ENCODE assay signal across 11 mouse cellular contexts in the genomic region with DNA sequence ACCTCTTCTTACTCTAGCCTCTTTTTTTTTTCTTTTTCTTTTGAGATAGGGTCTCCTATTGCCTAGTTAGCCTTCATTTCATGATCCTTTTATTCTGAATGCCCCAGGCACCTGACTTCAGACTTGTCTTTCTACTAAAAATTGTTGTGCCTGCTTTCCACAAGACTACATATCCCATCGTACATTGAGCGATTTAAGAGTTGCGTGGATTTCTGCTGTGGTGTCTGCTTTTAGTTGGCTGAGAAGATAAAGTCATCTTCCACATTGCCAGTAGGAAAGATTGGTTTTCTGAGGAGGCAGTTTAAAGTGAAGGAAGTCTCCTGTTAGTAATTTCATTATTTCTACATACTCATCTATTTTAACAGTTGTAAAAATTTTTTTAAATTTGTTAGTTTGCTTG. TPM values are rescaled to one million over a fixed set of nuclear protein-coding genes. Genes with fewer than 3 reads are reported as not detected.
DNase-seq lines count a peak whose midpoint lies in the region; ATAC-seq and TF ChIP-seq lines count a peak whose summit lies in the region.
"Had no signal": no experiment of that assay in that cellular context is flagged by ENCODE, and none has a peak within 500 bp of the region (broad histone marks: within the 10 kb centered on the region; RNA-seq: fewer than 3 reads in every experiment).

No protein-coding gene starts in this region.

- no peak for TF ChIP-seq EP300 in liver, embryonic 14.5 days (IDR thresholded peaks at IDR 0.05; ENCODE audit: low read depth)

- no peaks in the 10 kb centered on the region for H3K27me3 ChIP-seq in erythroblast, embryonic 14.5 days (ENCODE audit: control insufficient read depth)
- H3K27me3 ChIP-seq in neural tube, embryonic 11.5 days (ENCODE audit: control insufficient read depth, insufficient read depth, low read length): no peaks in the 10 kb centered on the region
- H3K27me3 ChIP-seq in liver, embryonic 14.5 days (ENCODE audit: control insufficient read depth, insufficient read depth, low read length): no peaks in the 10 kb centered on the region

- H3K4me1 ChIP-seq in erythroblast, embryonic 14.5 days (ENCODE audit: control insufficient read depth): peaks cover 36% of the 10 kb centered on the region
- peaks cover 21% of the 10 kb centered on the region for H3K4me1 ChIP-seq in neural tube, embryonic 11.5 days (ENCODE audit: control insufficient read depth, insufficient read depth, low read length)
- H3K4me1 ChIP-seq in liver, embryonic 14.5 days (replicated peaks; ENCODE audit: control insufficient read depth in 2 of 2, insufficient read depth in 2 of 2, low read length in 1 of 2): peaks cover 10 to 17% of the 10 kb centered on the region in 2 experiments

- WGBS in neural tube, embryonic 11.5 days: 92% methylated on average over 3 of the region's 3 CpGs
- 77% methylated on average over 3 of the region's 3 CpGs for WGBS in liver, embryonic 14.5 days (ENCODE audit: insufficient replicate concordance)

- H3K36me3 ChIP-seq in erythroblast, embryonic 14.5 days (ENCODE audit: control insufficient read depth): peaks cover 37% of the 10 kb centered on the region
- no peaks in the 10 kb centered on the region for H3K36me3 ChIP-seq in neural tube, embryonic 11.5 days (ENCODE audit: control insufficient read depth, insufficient read depth, low read length)
- peaks cover 17% of the 10 kb centered on the region for H3K36me3 ChIP-seq in liver, embryonic 14.5 days (replicated peaks; ENCODE audit: control insufficient read depth, insufficient read depth, low read depth)

- no peak for ATAC-seq in erythroblast, adult 5-6 weeks (replicated peaks; ENCODE audit: low FRiP score, poor library complexity, severe bottlenecking)
- ATAC-seq in neural tube, embryonic 11.5 days (ENCODE audit: insufficient read depth, low FRiP score, low TSS enrichment): no peak
- ATAC-seq in liver, embryonic 14.5 days (ENCODE audit: insufficient read depth): no peak
- ATAC-seq in CD4-positive, CD25-positive, alpha-beta regulatory T cell, adult 4 months: no peak

- H3K27ac ChIP-seq in neural tube, embryonic 11.5 days (ENCODE audit: low read depth, low read length): no peak overlapping the region
- H3K27ac ChIP-seq in liver, embryonic 14.5 days: no peak overlapping the region

- H3K9ac ChIP-seq in neural tube, embryonic 11.5 days (ENCODE audit: low read length): no peak overlapping the region
- peak overlapping the region; percentile 95 for H3K9ac ChIP-seq in liver, embryonic 14.5 days (replicated peaks)

- H3K4me2 ChIP-seq in neural tube, embryonic 11.5 days (ENCODE audit: low read depth): peak overlapping the region; percentile 70
- H3K4me2 ChIP-seq in liver, embryonic 14.5 days (ENCODE audit: low read depth): peak overlapping the region; percentile 66

- no peaks in the 10 kb centered on the region for H3K9me3 ChIP-seq in erythroblast, embryonic 14.5 days (ENCODE audit: control insufficient read depth, low read length)
- no peaks in the 10 kb centered on the region for H3K9me3 ChIP-seq in neural tube, embryonic 11.5 days (ENCODE audit: control insufficient read depth, low read length)
- no peaks in the 10 kb centered on the region for H3K9me3 ChIP-seq in liver, embryonic 14.5 days (ENCODE audit: control insufficient read depth, low read length)

- no peak for DNase-seq in neural tube, embryonic 11.5 days (ENCODE audit: low spot score)
- DNase-seq in neural tube, embryonic 10.5 days (ENCODE audit: extremely low spot score, low spot score): no peak
- no peak for DNase-seq in liver, embryonic 14.5 days (ENCODE audit: low read depth in 3 of 3, low spot score in 3 of 3)
- DNase-seq in adrenal gland, postnatal 36 days: no peak
- no peak for DNase-seq in urinary bladder, postnatal 14 days (ENCODE audit: low spot score)
- DNase-seq: adrenal gland, postnatal 10 days; gastrocnemius, postnatal 36 days had no signal

- no peak for TF ChIP-seq CTCF in liver, embryonic 14.5 days (IDR thresholded peaks at IDR 0.05; ENCODE audit: low read depth)

- peak overlapping the region; percentile 99 for H3K4me3 ChIP-seq in erythroblast, embryonic 14.5 days (replicated peaks)
- H3K4me3 ChIP-seq in neural tube, embryonic 11.5 days (ENCODE audit: low read depth, low read length): peak overlapping the region; percentile 65
- H3K4me3 ChIP-seq in liver, embryonic 14.5 days (ENCODE audit: insufficient read depth in 1 of 2, low read depth in 2 of 2, low read length in 2 of 2): peak overlapping the region in 1 of 2 experiments; percentile 90; a peak in 2 of 4 replicates

RNA-seq across cellular contexts. Expression of a gene that starts 2.0 kb away (rescaled TPM):
- polyA plus RNA-seq in erythroblast, embryonic 14.5 days (2012): not detected in 2 replicates
- total RNA-seq in erythroblast, adult 5-6 weeks (2015; ENCODE audit: low replicate concordance): 2.9 TPM in 1 of 2 replicates, not detected in the other
- 2.2 TPM in 1 of 2 replicates, not detected in the other for total RNA-seq in erythroblast, adult 5-6 weeks (2017; ENCODE audit: low replicate concordance)
- 1.7 and 4.0 TPM in 2 replicates for polyA plus RNA-seq in neural tube, embryonic 11.5 days (2014; fragmentation: Nextera tagmentation; extraction: Ambion mirVana)
- 0.40 and 0.60 TPM in 2 replicates for polyA plus RNA-seq in liver, embryonic 14.5 days (2012; rRNA removed)
- 0.29 and 0.92 TPM in 2 replicates for polyA plus RNA-seq in liver, embryonic 14.5 days (2014; fragmentation: Nextera tagmentation; extraction: Ambion mirVana)
- 1 to 10 TPM; 1.9 to 2.9 TPM for total RNA-seq in adrenal gland, postnatal 36 days (2021)
- polyA plus RNA-seq in CD4-positive, CD25-positive, alpha-beta regulatory T cell, adult 4 months (2017; shearing (Covaris generic)): 1 to 10 TPM; 2.3 to 3.4 TPM
- total RNA-seq: monocyte, adult 5-6 weeks had no signal

RNA-seq across cellular contexts. Expression of a gene that starts 2.0 kb away (rescaled TPM):
- 16.4 and 16.8 TPM in 2 replicates for polyA plus RNA-seq in erythroblast, embryonic 14.5 days (2012)
- 80.1 and 87.8 TPM in 2 replicates for total RNA-seq in erythroblast, adult 5-6 weeks (2015; ENCODE audit: low replicate concordance)
- 66.2 and 70.2 TPM in 2 replicates for total RNA-seq in erythroblast, adult 5-6 weeks (2017; ENCODE audit: low replicate concordance)
- polyA plus RNA-seq in neural tube, embryonic 11.5 days (2014; fragmentation: Nextera tagmentation; extraction: Ambion mirVana): 527 and 585 TPM in 2 replicates
- polyA plus RNA-seq in liver, embryonic 14.5 days (2012; rRNA removed): 61.0 and 95.7 TPM in 2 replicates
- polyA plus RNA-seq in liver, embryonic 14.5 days (2014; fragmentation: Nextera tagmentation; extraction: Ambion mirVana): 186 and 188 TPM in 2 replicates
- 100 to 1,000 TPM; 412 to 415 TPM for total RNA-seq in adrenal gland, postnatal 36 days (2021)
- polyA plus RNA-seq in CD4-positive, CD25-positive, alpha-beta regulatory T cell, adult 4 months (2017; shearing (Covaris generic)): 100 to 1,000 TPM; 665 to 860 TPM

RNA-seq across cellular contexts. Expression of a gene that starts 28.5 kb away (rescaled TPM):
- not detected in 2 replicates for polyA plus RNA-seq in erythroblast, embryonic 14.5 days (2012)
- not detected in 2 replicates for total RNA-seq in erythroblast, adult 5-6 weeks (2015; ENCODE audit: low replicate concordance)
- total RNA-seq in erythroblast, adult 5-6 weeks (2017; ENCODE audit: low replicate concordance): not detected in 2 replicates
- polyA plus RNA-seq in neural tube, embryonic 11.5 days (2014; fragmentation: Nextera tagmentation; extraction: Ambion mirVana): 2.7 and 3.1 TPM in 2 replicates
- polyA plus RNA-seq in liver, embryonic 14.5 days (2012; rRNA removed): 0.84 and 1.1 TPM in 2 replicates
- polyA plus RNA-seq in liver, embryonic 14.5 days (2014; fragmentation: Nextera tagmentation; extraction: Ambion mirVana): 1.8 and 2.0 TPM in 2 replicates
- total RNA-seq in adrenal gland, postnatal 36 days (2021): under 1 TPM; 0.17 to 0.36 TPM
- 1 to 10 TPM; 1.6 to 1.7 TPM for polyA plus RNA-seq in CD4-positive, CD25-positive, alpha-beta regulatory T cell, adult 4 months (2017; shearing (Covaris generic))
- total RNA-seq: gastrocnemius, postnatal 36 days had no signal

RNA-seq across cellular contexts. Expression of a gene that starts 28.6 kb away (rescaled TPM):
- polyA plus RNA-seq in erythroblast, embryonic 14.5 days (2012): not detected in 2 replicates
- not detected in 2 replicates for total RNA-seq in erythroblast, adult 5-6 weeks (2015; ENCODE audit: low replicate concordance)
- total RNA-seq in erythroblast, adult 5-6 weeks (2017; ENCODE audit: low replicate concordance): not detected in 2 replicates
- not detected in 2 replicates for polyA plus RNA-seq in neural tube, embryonic 11.5 days (2014; fragmentation: Nextera tagmentation; extraction: Ambion mirVana)
- not detected in 2 replicates for polyA plus RNA-seq in liver, embryonic 14.5 days (2012; rRNA removed)
- polyA plus RNA-seq in liver, embryonic 14.5 days (2014; fragmentation: Nextera tagmentation; extraction: Ambion mirVana): not detected in 2 replicates
- total RNA-seq in adrenal gland, postnatal 36 days (2021): under 1 TPM; 0.10 to 0.76 TPM
- polyA plus RNA-seq in CD4-positive, CD25-positive, alpha-beta regulatory T cell, adult 4 months (2017; shearing (Covaris generic)): under 1 TPM; 0.10 to 0.35 TPM
- total RNA-seq: adrenal gland, postnatal 10 days; monocyte, adult 5-6 weeks had no signal

RNA-seq across cellular contexts. Expression of a gene that starts 33.4 kb away (rescaled TPM):
- polyA plus RNA-seq in erythroblast, embryonic 14.5 days (2012): 65.1 and 75.3 TPM in 2 replicates
- total RNA-seq in erythroblast, adult 5-6 weeks (2015; ENCODE audit: low replicate concordance): 50.9 and 58.1 TPM in 2 replicates
- total RNA-seq in erythroblast, adult 5-6 weeks (2017; ENCODE audit: low replicate concordance): 40.6 and 55.3 TPM in 2 replicates
- polyA plus RNA-seq in neural tube, embryonic 11.5 days (2014; fragmentation: Nextera tagmentation; extraction: Ambion mirVana): 453 and 468 TPM in 2 replicates
- 345 and 412 TPM in 2 replicates for polyA plus RNA-seq in liver, embryonic 14.5 days (2012; rRNA removed)
- polyA plus RNA-seq in liver, embryonic 14.5 days (2014; fragmentation: Nextera tagmentation; extraction: Ambion mirVana): 279 and 297 TPM in 2 replicates
- total RNA-seq in adrenal gland, postnatal 36 days (2021): 100 to 1,000 TPM; 333 to 337 TPM
- polyA plus RNA-seq in CD4-positive, CD25-positive, alpha-beta regulatory T cell, adult 4 months (2017; shearing (Covaris generic)): 100 to 1,000 TPM; 677 to 841 TPM
